Mouse (Mus musculus) myocyte (in vitro differentiated cells): ENCODE results near the gene Ganc. TPM values are rescaled to one million over a fixed set of nuclear protein-coding genes. Genes with fewer than 3 reads are reported as not detected.

Experiments used
- H3K27me3 ChIP-seq: one replicate; pipeline ENCODE4 v1.6.1; 2011; ENCODE audit not compliant: control insufficient read depth, insufficient read depth, insufficient read length
- H3K36me3 ChIP-seq: one replicate; pipeline ENCODE4 v1.6.1; 2011; ENCODE audit not compliant: control insufficient read depth, insufficient read depth
- H3K4me2 ChIP-seq: one replicate; pipeline ENCODE4 v1.6.1; 2011; ENCODE audit warnings: low read depth, control low read depth
- H3K4me3 ChIP-seq: one replicate; pipeline ENCODE4 v1.5.1; 2011; ENCODE audit warnings: mild to moderate bottlenecking, control low read depth, moderate library complexity
- H3K79me2 ChIP-seq: one replicate; pipeline ENCODE4 v1.6.1; 2011; ENCODE audit not compliant: control insufficient read depth, insufficient read depth
- H3ac ChIP-seq: one replicate; pipeline ENCODE4 v1.6.1; 2011; ENCODE audit not compliant: control insufficient read depth, insufficient read length
- CEBPB ChIP-seq: IDR thresholded peaks from 2 replicates; pipeline ENCODE4 v1.6.1; 2011; ENCODE audit warnings: mild to moderate bottlenecking, moderate library complexity; ENCODE audit not compliant: poor library complexity, insufficient read depth, severe bottlenecking
- E2F4 ChIP-seq: IDR thresholded peaks from one replicate; pipeline ENCODE4 v1.6.1; 2011; ENCODE audit warnings: mild to moderate bottlenecking, control low read depth, moderate library complexity; ENCODE audit not compliant: insufficient read depth
- MAX ChIP-seq: IDR thresholded peaks from one replicate; pipeline ENCODE4 v1.6.1; 2011; ENCODE audit warnings: low read depth, mild to moderate bottlenecking, control low read depth
- MYOD1 ChIP-seq, 3 experiments: IDR thresholded peaks; one replicate each; pipeline ENCODE4 v1.6.1; 2011; ENCODE audit warnings: control low read depth in 2 of 3, low read depth in 2 of 3, mild to moderate bottlenecking in 2 of 3, moderate library complexity in 1 of 3; ENCODE audit not compliant: insufficient read length in 2 of 3, control insufficient read depth in 1 of 3
- MYOG ChIP-seq, 3 experiments: IDR thresholded peaks; one replicate each; pipeline ENCODE4 v1.6.1; 2011; ENCODE audit warnings: control low read depth in 2 of 3, low read depth in 2 of 3, mild to moderate bottlenecking in 2 of 3; ENCODE audit not compliant: insufficient read length in 2 of 3, control insufficient read depth in 1 of 3, insufficient read depth in 1 of 3
- POLR2A ChIP-seq: IDR thresholded peaks from one replicate; pipeline ENCODE4 v1.6.1; 2011; ENCODE audit warnings: low read depth, mild to moderate bottlenecking, control low read depth, moderate library complexity; ENCODE audit not compliant: insufficient read length
- POLR2AphosphoS2 ChIP-seq: IDR thresholded peaks from one replicate; pipeline ENCODE4 v1.6.1; 2011; ENCODE audit warnings: low read depth, control low read depth; ENCODE audit not compliant: insufficient read length
- REST ChIP-seq: IDR thresholded peaks from one replicate; pipeline ENCODE4 v1.6.1; 2011; ENCODE audit warnings: mild to moderate bottlenecking, control low read depth, moderate library complexity; ENCODE audit not compliant: insufficient read depth, insufficient read length
- SRF ChIP-seq: IDR thresholded peaks from one replicate; pipeline ENCODE4 v1.6.1; 2011; ENCODE audit warnings: low read depth; ENCODE audit not compliant: control insufficient read depth, insufficient read length
- TCF12 ChIP-seq: IDR thresholded peaks from one replicate; pipeline ENCODE4 v1.6.1; 2011; ENCODE audit warnings: mild to moderate bottlenecking, control low read depth; ENCODE audit not compliant: poor library complexity, insufficient read depth, severe bottlenecking
- TCF3 ChIP-seq: IDR thresholded peaks from one replicate; pipeline ENCODE4 v1.6.1; 2011; ENCODE audit warnings: low read depth, control low read depth; ENCODE audit not compliant: insufficient read length
- USF1 ChIP-seq: IDR thresholded peaks from one replicate; pipeline ENCODE4 v1.6.1; 2011; ENCODE audit warnings: low read depth, mild to moderate bottlenecking, control low read depth, moderate library complexity
- polyA plus RNA-seq: library from polyadenylated mRNA; unstranded; fragments of >200 nt; fragmentation: generic; extraction: Trizol; gene quantifications from one replicate; pipeline ENCODE4 v1.2.1, GENCODE M21; 2012; ENCODE audit warnings: missing spikeins

Gene Ganc
- polyA plus RNA-seq, 1 experiment: 3.8 TPM

- H3K4me2 ChIP-seq: peak overlapping the region; percentile 60
- H3K27me3 ChIP-seq: no peaks in the 10 kb centered on the region
- peaks cover 6% of the 10 kb centered on the region for H3K36me3 ChIP-seq
- H3K4me3 ChIP-seq: peak overlapping the region; percentile 78
- peaks cover 54% of the 10 kb centered on the region for H3K79me2 ChIP-seq
- TF ChIP-seq USF1 (no peak), MYOG (IDR thresholded peaks at IDR 0.05; ENCODE audit: control insufficient read depth in 1 of 3, insufficient read depth in 1 of 3, insufficient read length in 2 of 3, low read depth in 2 of 3) (no peak), TCF12 (no peak), REST (no peak), MYOD1 (IDR thresholded peaks at IDR 0.05; ENCODE audit: control insufficient read depth in 1 of 3, insufficient read length in 2 of 3, low read depth in 2 of 3) (no peak), SRF (no peak), POLR2AphosphoS2 (no peak), E2F4 (no peak), POLR2A (no peak), TCF3 (no peak), CEBPB (no peak), MAX (no peak)
- H3ac ChIP-seq: no peak overlapping the region
Measured at GRCm38 (mm10) chr2:120402813-120403212, 883 bp upstream of the Ganc start.

GRCm38 (mm10) chr2:120403986-120404822 is 508 bp downstream of the Ganc start, which contains the start of gene Tmem87a:
TSS of gene Tmem87a (minus strand) at chr2:120404113.
- peak within 1 kb of the TSS; percentile 87 for H3ac ChIP-seq
- peaks cover 6% of the 10 kb centered on the region for H3K36me3 ChIP-seq
- peaks cover 43% of the 10 kb centered on the region for H3K79me2 ChIP-seq
- peak within 1 kb of the TSS; percentile 96 for H3K4me2 ChIP-seq
- H3K27me3 ChIP-seq: no peaks in the 10 kb centered on the region
- TF ChIP-seq POLR2A (peak; percentile 79), MYOG (IDR thresholded peaks at IDR 0.05; ENCODE audit: control insufficient read depth in 1 of 3, insufficient read depth in 1 of 3, insufficient read length in 2 of 3, low read depth in 2 of 3) (no peak), MAX (no peak), POLR2AphosphoS2 (peak; percentile 93), E2F4 (no peak), USF1 (no peak), REST (no peak), CEBPB (no peak), TCF12 (no peak), MYOD1 (IDR thresholded peaks at IDR 0.05; ENCODE audit: control insufficient read depth in 1 of 3, insufficient read length in 2 of 3, low read depth in 2 of 3) (no peak), TCF3 (no peak), SRF (peak; percentile 42)
- peak within 1 kb of the TSS; percentile 78 for H3K4me3 ChIP-seq

- peaks cover 6% of the 10 kb centered on the region for H3K36me3 ChIP-seq
- peak overlapping the region; percentile 96 for H3K4me2 ChIP-seq
- peak overlapping the region; percentile 78 for H3K4me3 ChIP-seq
- H3K27me3 ChIP-seq: no peaks in the 10 kb centered on the region
- peaks cover 37% of the 10 kb centered on the region for H3K79me2 ChIP-seq
- peak overlapping the region; percentile 87 for H3ac ChIP-seq
- no peak for TF ChIP-seq POLR2AphosphoS2
- no peak for TF ChIP-seq SRF
- TF ChIP-seq REST: no peak
- no peak for TF ChIP-seq MYOD1 (IDR thresholded peaks at IDR 0.05; ENCODE audit: control insufficient read depth in 1 of 3, insufficient read length in 2 of 3, low read depth in 2 of 3)
- no peak for TF ChIP-seq TCF12
- TF ChIP-seq TCF3: no peak
- no peak for TF ChIP-seq POLR2A
- TF ChIP-seq MYOG (IDR thresholded peaks at IDR 0.05; ENCODE audit: control insufficient read depth in 1 of 3, insufficient read depth in 1 of 3, insufficient read length in 2 of 3, low read depth in 2 of 3): no peak
- no peak for TF ChIP-seq E2F4
- TF ChIP-seq USF1: no peak
- no peak for TF ChIP-seq MAX
- TF ChIP-seq CEBPB: no peak
Measured at GRCm38 (mm10) chr2:120404823-120405765, 1.4 kb downstream of the Ganc start.

- Histone ChIP-seq H3K27me3 (no peaks in the 10 kb centered on the region), H3K4me3 (no peak overlapping the region), H3K4me2 (no peak overlapping the region), H3ac (no peak overlapping the region), H3K36me3 (no peaks in the 10 kb centered on the region), H3K79me2 (no peaks in the 10 kb centered on the region)
- no peak for TF ChIP-seq REST
- no peak for TF ChIP-seq MAX
- TF ChIP-seq CEBPB: no peak
- no peak for TF ChIP-seq E2F4
- no peak for TF ChIP-seq TCF12
- no peak for TF ChIP-seq TCF3
- no peak for TF ChIP-seq SRF
- no peak for TF ChIP-seq MYOG (IDR thresholded peaks at IDR 0.05; ENCODE audit: control insufficient read depth in 1 of 3, insufficient read depth in 1 of 3, insufficient read length in 2 of 3, low read depth in 2 of 3)
- TF ChIP-seq USF1: no peak
- no peak for TF ChIP-seq MYOD1 (IDR thresholded peaks at IDR 0.05; ENCODE audit: control insufficient read depth in 1 of 3, insufficient read length in 2 of 3, low read depth in 2 of 3)
- TF ChIP-seq POLR2A: no peak
- TF ChIP-seq POLR2AphosphoS2: no peak
Measured at GRCm38 (mm10) chr2:120411096-120411628, 7.5 kb downstream of the Ganc start.
